Mouse (Mus musculus) layer of hippocampus, postnatal 25 days (tissue): ENCODE data around the gene Ercc6l. TPM values are rescaled to one million over a fixed set of nuclear protein-coding genes. Genes with fewer than 3 reads are reported as not detected.
"Not testable (repeated sequence)": the region's sequence is repeated elsewhere in the genome, so short reads cannot be mapped to it uniquely, and the experiment has no call there.

Experiments
- DNase-seq, 2 experiments: peaks; one replicate each; pipeline ENCODE4 v3.0.0; 2022; ENCODE audit warnings: mixed read lengths in 2 of 2, low spot score in 1 of 2; ENCODE audit errors: extremely low spot score in 1 of 2
- total RNA-seq, 2 experiments: library from RNA; stranded (reverse); gene quantifications; 2 replicates each; pipeline ENCODE4 v1.2.3; 2021

Gene Ercc6l
- total RNA-seq, 2 experiments from 2014 or later, result 0.14 to 0.37 TPM

GRCm38 (mm10) chrX:102119042-102119864 lies 37.6 kb downstream of the Ercc6l start, which contains the start of gene Pin4:
TSS of gene Pin4 (plus strand) at chrX:102119447.
- DNase-seq, result peak; percentile 62 to 76

DNA sequence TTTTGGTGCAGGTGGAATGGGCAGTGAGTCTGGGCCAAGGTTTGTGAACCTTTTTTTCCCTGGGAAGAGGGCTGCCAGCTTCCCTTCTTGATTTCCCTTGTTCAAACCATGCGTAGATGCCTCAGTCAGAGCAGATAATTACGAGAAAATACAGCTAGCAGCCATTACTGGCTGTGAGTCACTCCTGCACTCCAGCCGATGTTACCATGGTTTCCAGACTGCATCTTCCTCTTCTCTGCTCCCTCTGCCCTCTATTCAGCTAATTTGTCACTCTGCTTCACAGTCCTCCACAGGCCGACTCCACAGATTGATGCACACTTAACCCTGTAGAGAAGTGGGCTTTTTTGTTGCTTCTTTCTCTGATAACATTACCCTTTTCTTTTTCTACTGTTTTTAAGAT lies 41.2 kb downstream of the Ercc6l start:
- no peak for DNase-seq

GRCm38 (mm10) chrX:102109349-102109748 lies 47.5 kb downstream of the Ercc6l start:
- not testable (repeated sequence) for DNase-seq

DNA sequence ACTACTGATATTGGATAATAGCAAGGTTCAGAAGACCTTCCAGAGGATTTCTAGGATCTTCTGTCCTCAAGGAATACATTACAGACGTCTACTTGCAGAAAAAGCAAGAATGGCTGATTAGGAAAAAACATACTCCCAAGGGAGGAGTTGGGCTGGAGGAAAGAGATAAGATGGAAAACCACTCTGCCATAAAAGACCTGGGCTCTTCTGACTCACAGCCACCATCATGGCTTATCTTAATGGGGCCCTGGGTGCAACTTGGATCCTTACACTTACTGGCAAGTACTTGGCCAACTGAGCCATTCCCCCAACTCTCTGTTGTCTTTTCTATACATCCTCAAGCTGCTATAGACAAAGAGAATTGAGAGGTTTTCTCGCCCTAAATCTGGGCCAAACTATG lies 53.1 kb downstream of the Ercc6l start:
- DNase-seq, result not testable (repeated sequence)

DNA sequence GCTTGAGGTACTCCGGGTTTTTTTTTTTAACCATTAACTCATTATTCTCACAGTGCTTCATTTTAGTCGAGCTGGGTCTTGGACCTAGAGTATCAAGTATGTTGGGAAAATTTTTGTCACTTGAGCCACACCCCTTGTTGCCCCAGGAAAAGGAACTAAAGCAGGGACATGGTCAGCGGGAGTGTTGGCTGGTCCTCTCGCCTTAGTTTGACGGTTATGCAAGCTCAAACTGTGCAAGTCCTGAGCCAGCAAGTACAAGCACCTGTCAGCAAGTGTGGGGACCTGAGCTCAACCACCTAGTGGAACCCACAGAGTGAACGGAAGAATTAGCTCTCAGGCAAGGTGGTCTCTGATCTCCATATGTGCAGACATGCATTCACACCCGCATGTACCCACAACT lies 55.0 kb downstream of the Ercc6l start:
- no peak for DNase-seq

GRCm38 (mm10) chrX:102094381-102094904 lies 62.4 kb downstream of the Ercc6l start:
- DNase-seq, result no peak

Other genes starting within 250 kb of the Ercc6l start
- 1 to 10 TPM; 8.0 to 9.5 TPM for gene Rtl5, start 85.8 kb downstream of the Ercc6l start, total RNA-seq
- 10 to 100 TPM; 28.0 to 36.0 TPM for gene Pin4, start 37.6 kb downstream of the Ercc6l start, total RNA-seq
- 100 to 1,000 TPM; 479 to 480 TPM for gene Rps4x, start 32.3 kb upstream of the Ercc6l start, total RNA-seq
- gene Cited1, start 95.1 kb upstream of the Ercc6l start, total RNA-seq, result 1 to 10 TPM; 1.1 to 2.0 TPM